Comparison of ENCODE assay signal across 15 mouse cellular contexts in genomic region chr12:85594390-85594789, GRCm38 (mm10).
"Had no signal": no experiment of that assay in that cellular context is flagged by ENCODE, and none has a peak within 500 bp of the region (broad histone marks: within the 10 kb centered on the region; RNA-seq: fewer than 3 reads in every experiment).

No protein-coding gene starts in this region.

- H3K27me3 ChIP-seq: lung, embryonic 15.5 days; midbrain, embryonic 13.5 days; midbrain, embryonic 15.5 days; neural tube, embryonic 12.5 days had no signal

- H3K4me3 ChIP-seq: liver, embryonic 15.5 days; lung, embryonic 15.5 days; megakaryocyte, embryonic 14.5 days; midbrain, embryonic 13.5 days; midbrain, embryonic 15.5 days; neural tube, embryonic 12.5 days had no signal

- H3K36me3 ChIP-seq: liver, embryonic 15.5 days; lung, embryonic 15.5 days; midbrain, embryonic 13.5 days; midbrain, embryonic 15.5 days; neural tube, embryonic 12.5 days had no signal

- ATAC-seq: liver, postnatal 0 days; lung, postnatal 0 days; midbrain, embryonic 13.5 days; midbrain, embryonic 15.5 days had no signal

- DNase-seq: liver, postnatal 0 days; lung, adult 2 months; lung, postnatal 14 days; lung, postnatal 36 days; right cerebral cortex, postnatal 25 days; thymus, adult 18-20 months; thymus, postnatal 14 days; thymus, postnatal 36 days had no signal
